ENCODE assay signal across 8 mouse cellular contexts in genomic region chr3:65441586-65442111, GRCm38 (mm10). TPM values are rescaled to one million over a fixed set of nuclear protein-coding genes. Genes with fewer than 3 reads are reported as not detected.
DNase-seq lines count a peak whose midpoint lies in the region; ATAC-seq and TF ChIP-seq lines count a peak whose summit lies in the region.

No protein-coding gene starts in this region.

- peak overlapping the region; percentile 17 for H3K4me2 ChIP-seq in hindbrain, postnatal 0 days (ENCODE audit: low read depth, low read length)
- H3K4me2 ChIP-seq in midbrain, embryonic 11.5 days: no peak overlapping the region

- no peaks in the 10 kb centered on the region for H3K36me3 ChIP-seq in hindbrain, postnatal 0 days (ENCODE audit: insufficient read depth, low read length)
- H3K36me3 ChIP-seq in midbrain, embryonic 11.5 days (ENCODE audit: control insufficient read depth, insufficient read depth, low read length): no peaks in the 10 kb centered on the region

- intact Hi-C loops in left cerebral cortex, adult 2 months (cut with DNase I): loop anchor here (1.0 kb wide), 1 partner anchor 87 kb away; the partner anchor contains the start of gene Tiparp

- H3K4me1 ChIP-seq in cerebellum, adult 2 months (ENCODE audit: control insufficient read depth, insufficient read depth, low read length): peaks cover 4% of the 10 kb centered on the region
- peaks cover 14% of the 10 kb centered on the region for H3K4me1 ChIP-seq in hindbrain, postnatal 0 days (ENCODE audit: insufficient read depth, low read length)
- peaks cover 6% of the 10 kb centered on the region for H3K4me1 ChIP-seq in midbrain, embryonic 11.5 days (ENCODE audit: control insufficient read depth, insufficient read depth, low read length)

- H3K9me3 ChIP-seq in hindbrain, postnatal 0 days (ENCODE audit: low read length): no peaks in the 10 kb centered on the region
- no peaks in the 10 kb centered on the region for H3K9me3 ChIP-seq in midbrain, embryonic 11.5 days (ENCODE audit: control insufficient read depth, low read length)

- peak overlapping the region; percentile 6 for H3K27ac ChIP-seq in cerebellum, adult 2 months (ENCODE audit: insufficient read depth, low read length)
- peak overlapping the region; percentile 70 for H3K27ac ChIP-seq in hindbrain, postnatal 0 days
- peak overlapping the region; percentile 60 for H3K27ac ChIP-seq in left cerebral cortex, adult 2 months
- H3K27ac ChIP-seq in midbrain, embryonic 11.5 days (ENCODE audit: low read depth, low read length): no peak overlapping the region

- no peak for TF ChIP-seq POLR2A in cerebellum, adult 2 months (IDR thresholded peaks at IDR 0.05; ENCODE audit: borderline replicate concordance, insufficient read depth, low read length)

- H3K9ac ChIP-seq in hindbrain, postnatal 0 days (replicated peaks; ENCODE audit: low read length): 0 out of 2 replicates have a peak overlapping the region, but pooled peaks have one; percentile 4
- H3K9ac ChIP-seq in midbrain, embryonic 11.5 days (ENCODE audit: low read length): no peak overlapping the region

- H3K4me3 ChIP-seq in cerebellum, adult 2 months (replicated peaks; ENCODE audit: insufficient read depth, low read depth, low read length): no peak overlapping the region
- H3K4me3 ChIP-seq in hindbrain, postnatal 0 days (ENCODE audit: low read length): no peak overlapping the region
- 0 out of 2 replicates have a peak overlapping the region, but pooled peaks have one; percentile 4 for H3K4me3 ChIP-seq in left cerebral cortex, adult 2 months
- H3K4me3 ChIP-seq in midbrain, embryonic 11.5 days (ENCODE audit: low read depth, low read length): no peak overlapping the region

- peak; percentile 87 for DNase-seq in Muller cell, postnatal 12 days (ENCODE audit: inconsistent ontology term)
- DNase-seq in cerebellum, adult 2 months: peak; percentile 67 to 81
- DNase-seq in frontal cortex, postnatal 36 days (ENCODE audit: low spot score in 2 of 2): peak; percentile 47 to 70
- peak; percentile 82 for DNase-seq in hindbrain, postnatal 0 days (ENCODE audit: low spot score)
- peak; percentile 33 to 39 for DNase-seq in left cerebral cortex, adult 2 months (ENCODE audit: extremely low spot score in 1 of 2, low spot score in 2 of 2)
- DNase-seq in midbrain, embryonic 11.5 days (ENCODE audit: low spot score, missing footprints): peak; percentile 87
- DNase-seq in thymus, postnatal 14 days: no peak
- DNase-seq in B cell, adult 2 months: no peak

- WGBS in cerebellum, adult 2 months: 6% methylated on average over 8 of the region's 8 CpGs
- 22% methylated on average over 8 of the region's 8 CpGs for WGBS in hindbrain, postnatal 0 days
- 57% methylated on average over 8 of the region's 8 CpGs for WGBS in midbrain, embryonic 11.5 days

- no peak for TF ChIP-seq CTCF in cerebellum, adult 2 months (IDR thresholded peaks at IDR 0.05; ENCODE audit: borderline replicate concordance, insufficient read depth, low read depth, low read length)
- TF ChIP-seq CTCF in hindbrain, postnatal 0 days (IDR thresholded peaks at IDR 0.05; ENCODE audit: low read depth): no peak
- no peak for TF ChIP-seq CTCF in left cerebral cortex, adult 2 months (IDR thresholded peaks at IDR 0.05)

- ATAC-seq in hindbrain, postnatal 0 days: peak; percentile 93
- 0 out of 2 replicates have a peak, but pooled peaks have one; percentile 54 for ATAC-seq in midbrain, embryonic 11.5 days (ENCODE audit: low FRiP score)

- no peaks in the 10 kb centered on the region for H3K27me3 ChIP-seq in cerebellum, adult 2 months (ENCODE audit: control insufficient read depth, insufficient read depth, low read length)
- no peaks in the 10 kb centered on the region for H3K27me3 ChIP-seq in hindbrain, postnatal 0 days (ENCODE audit: insufficient read depth, low read length)
- no peaks in the 10 kb centered on the region for H3K27me3 ChIP-seq in midbrain, embryonic 11.5 days (ENCODE audit: control insufficient read depth, insufficient read depth, low read length)

RNA-seq across cellular contexts. Expression of gene Ssr3, which starts 49.2 kb away (rescaled TPM):
- 91.6 and 92.7 TPM in 2 replicates for polyA plus RNA-seq in cerebellum, adult 2 months (2012; rRNA removed)
- 127 and 136 TPM in 2 replicates for total RNA-seq in hindbrain, postnatal 0 days (2014; rRNA removed)
- 154 and 160 TPM in 2 replicates for polyA plus RNA-seq in hindbrain, postnatal 0 days (2015; fragmentation: Nextera tagmentation; extraction: Ambion mirVana)
- total RNA-seq in left cerebral cortex, adult 2 months (2021): 10 to 100 TPM; 82.2 to 89.7 TPM
- 295 and 322 TPM in 2 replicates for polyA plus RNA-seq in midbrain, embryonic 11.5 days (2014; fragmentation: Nextera tagmentation; extraction: Ambion mirVana)

Comparison
In these comparisons a context has a peak if more than half of its experiments do, and no peak if none do; other contexts are left out.
1. DNase-seq: peak in Muller cell, postnatal 12 days (single experiment), cerebellum, adult 2 months (2 of 2), frontal cortex, postnatal 36 days (2 of 2), hindbrain, postnatal 0 days (single experiment), left cerebral cortex, adult 2 months (2 of 2) and midbrain, embryonic 11.5 days (single experiment); none in thymus, postnatal 14 days (single experiment) and B cell, adult 2 months (0 of 2).